Mouse (Mus musculus) olfactory bulb, adult 2 months (tissue): Measurements from ENCODE around the gene Rplp0.

ENCODE experiments used
- CTCF ChIP-seq: fragments of 200-500 bp; IDR thresholded peaks from 2 replicates; pipeline ENCODE4 v1.5.1; 2012; ENCODE audit warnings: low read depth, mild to moderate bottlenecking, low read length, moderate library complexity; ENCODE audit not compliant: insufficient read depth
- POLR2A ChIP-seq: fragments of 200-500 bp; IDR thresholded peaks from 2 replicates; pipeline ENCODE4 v1.6.1; 2012; ENCODE audit warnings: mild to moderate bottlenecking, low read depth, low read length, moderate library complexity; ENCODE audit not compliant: insufficient read depth

DNA sequence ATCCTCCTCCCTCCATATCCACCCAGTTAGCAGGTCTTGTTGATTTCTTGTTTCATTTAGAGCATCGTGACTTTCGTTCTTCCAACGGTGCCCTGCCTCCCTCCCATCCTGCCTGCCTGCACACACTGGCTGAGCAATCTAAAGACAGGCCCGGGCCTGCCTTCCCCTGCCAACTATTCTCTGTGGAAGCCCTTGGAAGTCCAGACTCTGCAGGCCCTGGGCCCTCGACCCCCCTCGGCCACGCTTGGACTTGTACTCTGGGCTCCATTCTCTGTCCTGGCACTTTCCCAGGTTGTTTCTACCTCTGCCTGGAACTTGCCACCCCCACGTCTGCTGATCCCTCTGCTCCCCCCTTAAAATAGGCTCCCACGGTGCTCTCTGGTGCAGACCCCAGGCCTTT, 33.3 kb upstream of the Rplp0 start:
- no peak for TF ChIP-seq CTCF
- TF ChIP-seq POLR2A, result no peak
